Mouse (Mus musculus) adrenal gland, postnatal 10 days (tissue): ENCODE measurements around the gene Slc51b. TPM values are rescaled to one million over a fixed set of nuclear protein-coding genes. Genes with fewer than 3 reads are reported as not detected.

Experiments used
- DNase-seq: peaks from one replicate; pipeline ENCODE4 v3.0.0; 2021; ENCODE audit warnings: mixed read lengths
- long read RNA-seq, 2 experiments: library from polyadenylated mRNA; stranded (forward); transcript quantifications; one replicate each; pipeline ENCODE4 v2.0.0; 2021
- total RNA-seq, 2 experiments: library from RNA; stranded (reverse); gene quantifications; 2 replicates each; pipeline ENCODE4 v1.2.3; 2021

The Slc51b gene
- under 1 TPM; 0.45 to 0.78 TPM for total RNA-seq
- long read RNA-seq, experiment 1, partial matches to known transcripts: 0 of 3 reads
- long read RNA-seq, experiment 1, other reads (novel, unspliced or antisense): 0 of 3 reads
- long read RNA-seq, experiment 2, partial matches to known transcripts: 3 of 6 reads
- long read RNA-seq, experiment 2, other reads (novel, unspliced or antisense): 0 of 6 reads

DNA sequence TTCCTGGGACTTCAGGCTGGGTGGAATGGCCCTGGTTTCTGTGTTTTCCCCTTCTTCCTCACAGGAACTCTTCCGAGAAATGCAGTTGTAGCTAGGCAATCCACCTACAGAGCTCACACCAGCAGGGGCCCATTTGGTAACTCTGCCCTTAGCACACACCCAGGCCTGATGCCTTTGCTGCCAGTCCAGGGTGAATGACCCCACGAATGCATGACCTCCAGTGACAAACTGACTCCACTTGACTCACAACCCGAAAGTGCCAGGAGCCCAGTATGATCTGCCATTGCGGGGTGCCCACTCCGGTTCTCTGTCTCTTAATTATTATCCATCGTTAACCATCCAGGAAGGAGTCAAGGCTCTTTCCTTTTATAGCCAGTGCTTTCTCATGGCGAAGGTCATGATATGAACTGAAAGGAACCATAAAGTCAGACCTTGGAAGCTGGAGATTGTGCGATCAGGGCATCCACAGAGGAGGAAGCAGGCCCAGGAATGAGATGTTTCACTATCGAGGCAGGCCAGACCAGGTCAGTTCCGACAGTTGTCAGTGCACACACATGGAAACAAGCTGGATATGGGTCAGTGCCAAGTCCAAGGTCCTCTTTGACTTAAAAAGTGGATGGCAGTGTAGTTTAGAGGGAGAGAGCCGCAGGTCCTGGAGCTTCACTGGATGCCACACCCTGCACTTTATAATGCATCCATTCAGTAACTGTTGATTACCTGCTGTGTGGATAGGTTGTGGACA, at the start of gene Slc51b:
Slc51b (minus strand) TSS at position 196 of the 742 bp plus-strand sequence.
- DNase-seq: peak; percentile 44

GRCm38 (mm10) chr9:65467686-65468085, 44.9 kb upstream of the Slc51b start:
- peak; percentile 70 for DNase-seq

- DNase-seq: no peak
Measured at GRCm38 (mm10) chr9:65465241-65465640, 42.5 kb upstream of the Slc51b start.

DNA sequence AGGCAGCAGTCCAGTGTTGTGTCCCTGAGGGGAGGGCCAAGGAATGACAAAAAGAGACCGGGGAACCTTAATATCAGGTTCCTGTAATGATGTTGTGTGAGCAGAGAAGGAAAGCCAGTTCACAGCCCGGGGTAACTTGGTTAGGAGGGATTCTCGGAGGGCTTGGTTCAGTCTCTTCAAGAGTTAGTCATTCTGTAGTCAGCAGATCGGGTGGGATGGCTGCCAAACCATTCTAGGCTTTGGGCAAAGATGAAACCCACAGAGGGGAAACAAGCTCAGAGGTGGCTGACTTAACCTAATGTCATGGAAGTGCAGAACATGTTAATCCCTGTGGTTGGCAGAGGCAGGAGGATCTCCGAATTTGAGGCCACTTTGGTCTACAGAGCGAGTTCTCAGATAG, 41.4 kb upstream of the Slc51b start:
- DNase-seq: peak; percentile 77

GRCm38 (mm10) chr9:65462544-65462943, 39.8 kb upstream of the Slc51b start:
- DNase-seq: no peak

- peak; percentile 99 for DNase-seq
Measured at GRCm38 (mm10) chr9:65460732-65461442, 38.1 kb upstream of the Slc51b start, which contains the start of gene Spg21. Gene Spg21 (plus strand): TSS chr9:65460947.

DNA sequence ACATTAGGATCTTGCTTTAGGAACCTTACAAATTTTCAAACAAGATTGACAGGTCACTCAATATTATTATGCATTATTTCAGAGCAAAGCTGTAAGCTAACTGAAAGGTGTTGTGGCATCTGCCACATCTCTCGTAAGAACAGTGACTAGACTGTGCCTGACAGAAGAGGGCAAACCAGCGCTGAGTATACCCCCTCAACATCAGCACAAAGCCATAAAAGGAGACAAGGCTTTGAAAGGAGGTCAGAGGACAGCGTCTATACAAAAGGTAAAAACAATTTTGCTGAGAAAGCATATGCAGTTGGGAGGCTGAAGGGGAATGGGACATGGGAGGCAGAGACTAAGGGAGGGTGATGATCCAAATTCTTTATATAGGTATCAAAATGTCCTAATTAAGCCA, 37.4 kb upstream of the Slc51b start:
- no peak for DNase-seq

GRCm38 (mm10) chr9:65458975-65459374, 36.2 kb upstream of the Slc51b start:
- DNase-seq: no peak

GRCm38 (mm10) chr9:65447951-65448350, 25.2 kb upstream of the Slc51b start:
- no peak for DNase-seq

DNA sequence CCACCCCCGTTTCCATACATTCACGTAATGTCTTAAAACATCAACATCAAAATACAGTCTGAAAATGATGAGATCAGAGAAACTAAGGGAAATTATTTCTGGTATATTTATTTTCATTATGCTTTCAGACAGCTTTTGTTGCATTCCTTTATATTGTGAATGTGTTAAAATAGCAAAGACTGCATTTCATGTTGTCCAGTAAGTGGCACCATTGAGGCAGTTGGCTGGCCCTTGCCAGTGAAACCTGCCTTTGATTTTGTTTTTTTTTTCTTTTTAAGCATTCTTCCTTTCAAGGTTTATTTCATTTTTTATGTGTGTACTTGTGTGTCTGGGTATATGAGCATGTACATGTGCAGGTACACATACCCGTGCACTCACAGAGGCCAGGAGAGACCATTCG, 21.9 kb upstream of the Slc51b start:
- no peak for DNase-seq

DNA sequence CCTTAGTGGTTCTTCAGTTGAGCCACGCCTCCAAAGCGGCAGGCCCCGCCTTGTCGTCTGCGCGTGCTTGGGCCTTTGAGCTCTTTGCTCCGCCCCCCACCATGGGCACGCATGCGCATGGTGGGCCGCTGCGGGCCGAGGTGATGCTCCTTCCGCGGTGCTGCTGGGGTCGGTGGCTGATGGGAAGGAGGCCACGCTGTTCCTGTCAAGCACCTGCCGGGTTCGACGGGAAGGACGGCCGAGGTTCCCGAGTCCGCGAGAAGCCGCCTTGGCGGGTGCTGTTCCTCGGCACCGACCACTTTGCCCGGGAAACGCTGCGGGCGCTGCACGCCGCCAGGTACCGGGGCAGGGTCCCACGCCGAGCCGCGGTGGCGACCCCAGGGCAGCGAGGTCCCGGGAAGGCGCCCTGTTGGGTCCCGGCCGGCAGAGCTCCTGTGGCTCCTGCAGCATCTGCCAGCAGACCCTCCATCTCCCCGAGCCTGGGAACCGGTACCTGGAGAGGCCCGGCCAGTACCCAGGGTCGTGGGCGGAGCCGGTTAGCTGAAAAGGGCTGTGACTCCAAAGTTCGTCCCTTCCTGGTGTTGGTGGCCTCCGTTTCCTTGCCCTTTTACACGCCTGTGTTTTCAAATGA, 13.0 kb upstream of the Slc51b start, which contains the start of gene Mtfmt:
Mtfmt (plus strand) TSS at position 112 of the 631 bp plus-strand sequence.
- DNase-seq: peak; percentile 96

- DNase-seq: no peak
Measured at GRCm38 (mm10) chr9:65435211-65435610, 12.5 kb upstream of the Slc51b start.

- peak; percentile 73 for DNase-seq
Measured at GRCm38 (mm10) chr9:65434140-65434539, 11.4 kb upstream of the Slc51b start.

DNA sequence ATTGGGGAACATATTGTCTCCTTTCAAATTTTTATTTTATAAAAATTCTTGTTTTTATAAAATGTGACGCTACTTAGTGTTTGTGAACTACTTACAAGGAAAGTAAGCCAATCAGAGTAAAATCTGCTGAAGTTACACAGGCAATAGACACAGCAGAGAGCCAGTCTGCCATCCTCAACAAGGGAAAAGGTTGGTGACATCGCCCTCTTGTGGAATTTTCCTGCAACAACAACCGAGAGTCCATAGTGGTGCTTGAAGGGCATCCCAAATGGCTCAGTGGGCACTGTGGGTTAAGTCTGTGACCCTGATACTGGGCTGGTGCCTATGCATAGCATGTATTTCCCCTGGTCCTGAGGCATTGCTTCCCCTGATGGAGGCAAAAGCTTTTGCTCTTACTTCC, 9.5 kb upstream of the Slc51b start:
- peak; percentile 91 for DNase-seq

DNA sequence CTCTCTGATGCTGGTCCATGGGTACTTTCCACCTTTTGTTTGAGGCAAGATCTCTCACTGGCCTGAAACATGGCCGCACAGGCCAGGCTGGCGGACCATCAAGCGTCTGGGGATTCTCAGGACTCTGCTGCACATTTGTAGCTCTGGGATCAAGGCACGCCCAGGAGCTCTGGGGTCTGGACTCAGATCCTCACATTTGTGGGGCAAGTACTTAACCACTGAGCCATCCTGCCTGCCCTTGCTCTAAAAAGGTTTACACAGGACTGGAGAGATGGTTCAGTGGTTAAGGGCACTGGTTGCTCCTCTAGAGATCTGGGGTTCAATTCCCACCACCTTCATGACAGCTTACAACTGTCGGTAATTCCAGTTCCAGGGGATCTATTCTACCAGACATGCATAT, 8.2 kb upstream of the Slc51b start:
- no peak for DNase-seq

GRCm38 (mm10) chr9:65430401-65430800, 7.6 kb upstream of the Slc51b start:
- no peak for DNase-seq

- DNase-seq: no peak
Measured at GRCm38 (mm10) chr9:65428003-65428402, 5.2 kb upstream of the Slc51b start.

GRCm38 (mm10) chr9:65427511-65427910, 4.8 kb upstream of the Slc51b start:
- DNase-seq: no peak

DNA sequence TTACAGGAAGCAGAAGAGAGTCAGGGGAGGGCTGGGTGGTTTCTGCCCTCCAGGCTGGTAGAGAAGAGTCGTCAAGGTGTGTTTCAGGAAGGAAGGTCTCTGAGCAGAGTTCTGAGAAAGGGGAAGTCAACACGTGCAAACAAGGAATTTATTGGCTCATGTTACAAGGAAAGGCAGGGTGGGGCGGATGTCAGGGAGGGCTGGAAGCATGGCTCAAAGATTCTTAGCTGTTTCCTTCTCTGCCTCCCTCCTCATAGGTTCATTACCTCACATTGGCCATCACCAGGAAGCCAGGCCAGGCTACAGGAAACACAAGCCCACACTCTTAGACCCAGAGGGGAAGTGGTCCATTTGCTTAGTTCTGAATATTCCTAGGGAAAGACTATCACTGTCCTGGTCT, 1.6 kb upstream of the Slc51b start:
- DNase-seq: no peak

DNA sequence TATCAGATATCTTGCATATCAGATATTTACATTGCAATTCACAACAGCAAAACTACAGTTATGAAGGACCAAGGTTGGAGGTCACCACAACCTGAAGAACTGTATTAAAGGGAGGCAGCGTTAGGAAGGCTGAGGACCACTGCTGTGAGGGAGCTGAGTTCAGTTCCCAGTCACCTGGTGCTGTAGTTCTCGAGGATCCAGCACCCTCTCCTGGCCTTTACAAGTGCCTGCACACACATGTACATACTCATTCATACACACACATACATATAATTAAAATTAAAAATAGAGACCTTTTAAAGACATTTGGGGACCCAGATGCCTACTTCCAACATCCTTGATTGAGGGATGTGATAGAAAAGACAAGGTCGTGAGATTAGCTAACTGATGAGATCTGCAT, 3.1 kb downstream of the Slc51b start:
- DNase-seq: no peak

DNA sequence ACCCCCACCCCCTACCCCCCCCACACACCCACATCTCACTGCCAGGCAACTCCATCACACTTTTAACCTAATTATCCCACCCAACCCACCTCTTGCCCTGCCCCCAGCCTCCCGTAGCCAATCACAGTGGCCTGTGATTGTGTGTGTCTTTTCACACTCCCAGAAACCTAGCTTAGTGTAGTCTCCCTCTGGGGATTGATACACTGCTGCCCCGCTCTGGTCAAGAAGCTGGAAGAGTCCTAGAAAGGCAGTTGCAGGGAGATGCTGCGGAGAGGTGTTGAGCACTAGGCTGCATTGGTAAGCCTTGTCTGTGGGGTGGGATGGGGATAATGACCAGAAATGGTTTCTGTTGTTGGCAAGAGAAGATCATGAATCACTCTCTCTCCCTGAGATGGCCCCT, 5.0 kb downstream of the Slc51b start:
- no peak for DNase-seq

- DNase-seq: no peak
Measured at GRCm38 (mm10) chr9:65411326-65411725, 11.4 kb downstream of the Slc51b start.

- no peak for DNase-seq
Measured at GRCm38 (mm10) chr9:65410378-65410777, 12.4 kb downstream of the Slc51b start.
